Mouse (Mus musculus): ENCODE results near the gene Phactr2. TPM values are rescaled to one million over a fixed set of nuclear protein-coding genes. Genes with fewer than 3 reads are reported as not detected.

The Phactr2 gene
- total and polyA plus RNA-seq, 3 experiments, result not detected

- no peak overlapping the region for H3K27ac ChIP-seq (ENCODE audit: control insufficient read depth, low read depth, low read length)
- no peak overlapping the region for H3K9ac ChIP-seq (ENCODE audit: control insufficient read depth, low read depth, low read length, poor library complexity, severe bottlenecking)
- no peaks in the 10 kb centered on the region for H3K4me1 ChIP-seq (ENCODE audit: control insufficient read depth in 1 of 2, insufficient read depth in 2 of 2, low read length in 2 of 2)
- no peak for DNase-seq (ENCODE audit: low read depth, low spot score)
- no peaks in the 10 kb centered on the region for H3K36me3 ChIP-seq (ENCODE audit: control insufficient read depth in 1 of 2, insufficient read depth in 2 of 2, low read length in 2 of 2)
- TF ChIP-seq JUND (IDR thresholded peaks at IDR 0.05; ENCODE audit: low read depth, low read length), result no peak
- no peak for TF ChIP-seq POLR2A (IDR thresholded peaks at IDR 0.05; ENCODE audit: control insufficient read depth in 1 of 2, insufficient read depth in 1 of 2, low read depth in 1 of 2, low read length in 2 of 2, poor library complexity in 1 of 2)
- TF ChIP-seq E2F4 (IDR thresholded peaks at IDR 0.05; ENCODE audit: borderline replicate concordance, low read depth, low read length), result no peak
- no peak for TF ChIP-seq USF1 (IDR thresholded peaks at IDR 0.05; ENCODE audit: low read depth, low read length)
- no peak overlapping the region for H3K4me3 ChIP-seq (ENCODE audit: control insufficient read depth in 1 of 2, insufficient read depth in 1 of 2, low read depth in 2 of 2, low read length in 2 of 2)
- H3K27me3 ChIP-seq (ENCODE audit: control insufficient read depth in 1 of 2, insufficient read depth in 2 of 2, low read length in 2 of 2), result no peaks in the 10 kb centered on the region
- H3K79me2 ChIP-seq (ENCODE audit: control insufficient read depth, insufficient read depth, low read length, poor library complexity), result no peaks in the 10 kb centered on the region
- no peaks in the 10 kb centered on the region for H3K9me3 ChIP-seq (replicated peaks; ENCODE audit: insufficient read depth, low read length)
Observed at GRCm38 (mm10) chr10:13427599-13427998, 46.6 kb downstream of the Phactr2 start.

GRCm38 (mm10) chr10:13425198-13425597 is 49.0 kb downstream of the Phactr2 start:
- TF ChIP-seq USF1 (IDR thresholded peaks at IDR 0.05; ENCODE audit: low read depth, low read length) (no peak), SIN3A (IDR thresholded peaks at IDR 0.05; ENCODE audit: low read length) (no peak), MXI1 (IDR thresholded peaks at IDR 0.05; ENCODE audit: low read depth, low read length) (no peak), TCF12 (IDR thresholded peaks at IDR 0.05; ENCODE audit: low read depth, low read length) (no peak), MAX (IDR thresholded peaks at IDR 0.05; ENCODE audit: low read length) (no peak), MEF2A (IDR thresholded peaks at IDR 0.05; ENCODE audit: extremely low read depth, insufficient replicate concordance, low read depth, low read length, poor library complexity, severe bottlenecking) (no peak)
- no peak overlapping the region for H3K27ac ChIP-seq (ENCODE audit: control insufficient read depth, low read depth, low read length)
- H3K79me2 ChIP-seq (ENCODE audit: control insufficient read depth, insufficient read depth, low read length, poor library complexity), result no peaks in the 10 kb centered on the region
- no peak overlapping the region for H3K9ac ChIP-seq (ENCODE audit: control insufficient read depth, low read depth, low read length, poor library complexity, severe bottlenecking)
- no peaks in the 10 kb centered on the region for H3K27me3 ChIP-seq (ENCODE audit: control insufficient read depth in 1 of 2, insufficient read depth in 2 of 2, low read length in 2 of 2)
- no peaks in the 10 kb centered on the region for H3K9me3 ChIP-seq (replicated peaks; ENCODE audit: insufficient read depth, low read length)
- no peak overlapping the region for H3K4me3 ChIP-seq (ENCODE audit: control insufficient read depth in 1 of 2, insufficient read depth in 1 of 2, low read depth in 2 of 2, low read length in 2 of 2)
- DNase-seq (ENCODE audit: low read depth, low spot score), result no peak
- H3K4me1 ChIP-seq (ENCODE audit: control insufficient read depth in 1 of 2, insufficient read depth in 2 of 2, low read length in 2 of 2), result no peaks in the 10 kb centered on the region
- H3K36me3 ChIP-seq (ENCODE audit: control insufficient read depth in 1 of 2, insufficient read depth in 2 of 2, low read length in 2 of 2), result no peaks in the 10 kb centered on the region

- no peak for DNase-seq (ENCODE audit: low read depth, low spot score)
- H3K9ac ChIP-seq (ENCODE audit: control insufficient read depth, low read depth, low read length, poor library complexity, severe bottlenecking), result no peak overlapping the region
- no peaks in the 10 kb centered on the region for H3K36me3 ChIP-seq (ENCODE audit: control insufficient read depth in 1 of 2, insufficient read depth in 2 of 2, low read length in 2 of 2)
- TF ChIP-seq TBP (IDR thresholded peaks at IDR 0.05; ENCODE audit: low read depth, low read length) (no peak), ZMIZ1 (IDR thresholded peaks at IDR 0.05; ENCODE audit: low read depth, low read length) (no peak), POLR2AphosphoS2 (IDR thresholded peaks at IDR 0.05; ENCODE audit: low read length) (no peak), KAT2A (conservative IDR thresholded peaks at IDR 0.05; ENCODE audit: low read depth, low read length) (no peak), SMC3 (IDR thresholded peaks at IDR 0.05; ENCODE audit: low read depth, low read length) (no peak), UBTF (IDR thresholded peaks at IDR 0.05; ENCODE audit: borderline replicate concordance, insufficient read depth, low read depth, low read length) (no peak), HCFC1 (IDR thresholded peaks at IDR 0.05; ENCODE audit: low read depth, low read length) (no peak), CTCF (IDR thresholded peaks at IDR 0.05 in 2 of 3, conservative IDR thresholded peaks at IDR 0.05 in 1 of 3; ENCODE audit: control insufficient read depth in 1 of 3, insufficient read depth in 1 of 3, low read depth in 2 of 3, low read length in 3 of 3, poor library complexity in 1 of 3, severe bottlenecking in 1 of 3) (no peak), GATA1 (IDR thresholded peaks at IDR 0.05; ENCODE audit: low read depth, low read length) (no peak), ETS1 (IDR thresholded peaks at IDR 0.05; ENCODE audit: low read depth, low read length) (no peak), TAL1 (IDR thresholded peaks at IDR 0.05; ENCODE audit: low read length) (no peak), MAFK (IDR thresholded peaks at IDR 0.05; ENCODE audit: borderline replicate concordance, low read depth, low read length) (no peak), ZKSCAN1 (IDR thresholded peaks at IDR 0.05; ENCODE audit: low read depth, low read length) (no peak), MEF2A (IDR thresholded peaks at IDR 0.05; ENCODE audit: extremely low read depth, insufficient replicate concordance, low read depth, low read length, poor library complexity, severe bottlenecking) (no peak), POLR2A (IDR thresholded peaks at IDR 0.05; ENCODE audit: control insufficient read depth in 1 of 2, insufficient read depth in 1 of 2, low read depth in 1 of 2, low read length in 2 of 2, poor library complexity in 1 of 2) (no peak), CHD2 (IDR thresholded peaks at IDR 0.05; ENCODE audit: low read length) (no peak), RAD21 (IDR thresholded peaks at IDR 0.05; ENCODE audit: low read depth, low read length) (no peak), NELFE (IDR thresholded peaks at IDR 0.05; ENCODE audit: low read depth, low read length) (no peak), MAX (IDR thresholded peaks at IDR 0.05; ENCODE audit: low read length) (no peak), SIN3A (IDR thresholded peaks at IDR 0.05; ENCODE audit: low read length) (no peak)
- H3K79me2 ChIP-seq (ENCODE audit: control insufficient read depth, insufficient read depth, low read length, poor library complexity), result no peaks in the 10 kb centered on the region
- H3K27me3 ChIP-seq (ENCODE audit: control insufficient read depth in 1 of 2, insufficient read depth in 2 of 2, low read length in 2 of 2), result no peaks in the 10 kb centered on the region
- no peak overlapping the region for H3K4me3 ChIP-seq (ENCODE audit: control insufficient read depth in 1 of 2, insufficient read depth in 1 of 2, low read depth in 2 of 2, low read length in 2 of 2)
- no peaks in the 10 kb centered on the region for H3K4me1 ChIP-seq (ENCODE audit: control insufficient read depth in 1 of 2, insufficient read depth in 2 of 2, low read length in 2 of 2)
- H3K9me3 ChIP-seq (replicated peaks; ENCODE audit: insufficient read depth, low read length), result no peaks in the 10 kb centered on the region
- no peak overlapping the region for H3K27ac ChIP-seq (ENCODE audit: control insufficient read depth, low read depth, low read length)
Observed at GRCm38 (mm10) chr10:13424508-13424907, 49.7 kb downstream of the Phactr2 start.
